Comparison of ENCODE assay signal across 7 mouse cellular contexts in the genomic region with DNA sequence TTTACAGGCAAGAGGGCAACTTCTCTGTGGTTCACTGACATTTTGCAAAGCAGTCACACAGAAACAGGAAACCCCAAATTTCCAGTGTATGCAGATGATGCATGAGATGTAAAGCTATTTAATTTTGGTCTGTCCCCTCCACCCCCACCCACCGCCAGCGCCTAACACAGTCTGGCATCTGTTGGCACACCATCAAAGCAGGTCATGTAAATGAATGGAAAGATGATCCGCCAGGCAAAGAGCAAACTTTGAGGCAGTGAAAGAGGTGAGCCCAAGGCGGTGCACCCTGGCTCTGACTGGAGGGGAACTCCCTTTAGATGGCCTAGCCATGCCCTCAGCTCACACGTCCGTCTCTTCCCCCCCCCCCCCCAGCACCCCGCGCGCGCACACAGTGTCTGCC. TPM values are rescaled to one million over a fixed set of nuclear protein-coding genes. Genes with fewer than 3 reads are reported as not detected.
A peak's percentile ranks its signal among the peaks of the same experiment; 100 is the strongest.
DNase-seq lines count a peak whose midpoint lies in the region; ATAC-seq and TF ChIP-seq lines count a peak whose summit lies in the region.

No protein-coding gene starts in this region.

- H3K4me1 ChIP-seq in hindbrain, embryonic 11.5 days (replicated peaks; ENCODE audit: control insufficient read depth, insufficient read depth, low read length): peaks cover 7% of the 10 kb centered on the region
- peaks cover 45% of the 10 kb centered on the region for H3K4me1 ChIP-seq in midbrain, embryonic 10.5 days
- peaks cover 3% of the 10 kb centered on the region; the same call in 1 of the 2 replicates for H3K4me1 ChIP-seq in cerebellum, adult 2 months (ENCODE audit: control insufficient read depth, insufficient read depth, low read length)

- H3K9ac ChIP-seq in hindbrain, embryonic 11.5 days (ENCODE audit: low read depth, low read length): no peak overlapping the region

- DNase-seq in 416B (ENCODE audit: low read depth): peak; percentile 27
- DNase-seq in hindbrain, embryonic 11.5 days (ENCODE audit: low spot score): peak; percentile 11
- no peak for DNase-seq in midbrain, embryonic 10.5 days (ENCODE audit: low spot score)
- DNase-seq in cerebellum, adult 2 months: no peak
- no peak for DNase-seq in frontal cortex, postnatal 36 days (ENCODE audit: low spot score in 2 of 2)
- no peak for DNase-seq in right cerebral cortex, postnatal 4 days

- no peak overlapping the region for H3K27ac ChIP-seq in hindbrain, embryonic 11.5 days (ENCODE audit: low read depth, low read length)
- H3K27ac ChIP-seq in midbrain, embryonic 10.5 days (replicated peaks): no peak overlapping the region; the same call in 1 of the 2 replicates
- H3K27ac ChIP-seq in cerebellum, adult 2 months (ENCODE audit: insufficient read depth, low read length): no peak overlapping the region

- TF ChIP-seq POLR2A in cerebellum, adult 2 months (IDR thresholded peaks at IDR 0.05; ENCODE audit: borderline replicate concordance, insufficient read depth, low read length): no peak

- H3K9me3 ChIP-seq in hindbrain, embryonic 11.5 days (ENCODE audit: control insufficient read depth, low read length): peaks cover 3% of the 10 kb centered on the region; the same call in 1 of the 2 replicates
- peaks cover 8% of the 10 kb centered on the region; the same call in 1 of the 2 replicates for H3K9me3 ChIP-seq in midbrain, embryonic 10.5 days (replicated peaks)

- no peaks in the 10 kb centered on the region for H3K36me3 ChIP-seq in hindbrain, embryonic 11.5 days (ENCODE audit: control insufficient read depth, insufficient read depth, low read length)
- no peaks in the 10 kb centered on the region for H3K36me3 ChIP-seq in midbrain, embryonic 10.5 days

- H3K4me3 ChIP-seq in hindbrain, embryonic 11.5 days (ENCODE audit: low read depth, low read length): peak overlapping the region; percentile 26
- H3K4me3 ChIP-seq in midbrain, embryonic 10.5 days: peak overlapping the region; percentile 53
- H3K4me3 ChIP-seq in cerebellum, adult 2 months (replicated peaks; ENCODE audit: insufficient read depth, low read depth, low read length): no peak overlapping the region

- no peak for TF ChIP-seq CTCF in cerebellum, adult 2 months (IDR thresholded peaks at IDR 0.05; ENCODE audit: borderline replicate concordance, insufficient read depth, low read depth, low read length)

- ATAC-seq in CD4-positive, CD25-positive, alpha-beta regulatory T cell, adult 4 months: peak; percentile 79
- no peak for ATAC-seq in hindbrain, embryonic 11.5 days (ENCODE audit: low FRiP score)

- 2% methylated on average over 9 of the region's 10 CpGs for WGBS in hindbrain, embryonic 11.5 days
- 1% methylated on average over 10 of the region's 10 CpGs for WGBS in midbrain, embryonic 10.5 days
- WGBS in cerebellum, adult 2 months: 6% methylated on average over 10 of the region's 10 CpGs

- H3K27me3 ChIP-seq in hindbrain, embryonic 11.5 days (ENCODE audit: control insufficient read depth, insufficient read depth, low read length): peaks cover 53% of the 10 kb centered on the region
- peaks cover 100% of the 10 kb centered on the region for H3K27me3 ChIP-seq in midbrain, embryonic 10.5 days (ENCODE audit: low read depth, poor library complexity, severe bottlenecking)
- peaks cover 2% of the 10 kb centered on the region; the same call in 1 of the 2 replicates for H3K27me3 ChIP-seq in cerebellum, adult 2 months (ENCODE audit: control insufficient read depth, insufficient read depth, low read length)

- peak overlapping the region; percentile 64 for H3K4me2 ChIP-seq in hindbrain, embryonic 11.5 days (replicated peaks; ENCODE audit: low read depth, low read length)

RNA-seq across cellular contexts. Expression of gene Gsx2, which starts 8.7 kb away (rescaled TPM):
- not detected for polyA plus RNA-seq in CD4-positive, CD25-positive, alpha-beta regulatory T cell, adult 4 months (2017; shearing (Covaris generic))
- 5.5 and 6.0 TPM in 2 replicates for polyA plus RNA-seq in hindbrain, embryonic 11.5 days (2014; fragmentation: Nextera tagmentation; extraction: Ambion mirVana)
- polyA plus RNA-seq in midbrain, embryonic 10.5 days (2016; fragmentation: Nextera tagmentation; extraction: Ambion mirVana): 2.5 and 3.4 TPM in 2 replicates
- polyA plus RNA-seq in cerebellum, adult 2 months (2012; rRNA removed): 0.10 TPM in 1 of 2 replicates, not detected in the other

RNA-seq across cellular contexts. Expression of gene Chic2, which starts 22.1 kb away (rescaled TPM):
- 1 to 10 TPM; 7.2 to 9.1 TPM for polyA plus RNA-seq in CD4-positive, CD25-positive, alpha-beta regulatory T cell, adult 4 months (2017; shearing (Covaris generic))
- polyA plus RNA-seq in hindbrain, embryonic 11.5 days (2014; fragmentation: Nextera tagmentation; extraction: Ambion mirVana): 50.9 and 52.3 TPM in 2 replicates
- 26.8 and 28.5 TPM in 2 replicates for polyA plus RNA-seq in midbrain, embryonic 10.5 days (2016; fragmentation: Nextera tagmentation; extraction: Ambion mirVana)
- 16.5 and 16.6 TPM in 2 replicates for polyA plus RNA-seq in cerebellum, adult 2 months (2012; rRNA removed)

Comparison
In these comparisons a context has a peak if more than half of its experiments do, and no peak if none do; other contexts are left out.
1. DNase-seq: peak in 416B (single experiment) and hindbrain, embryonic 11.5 days (single experiment); none in midbrain, embryonic 10.5 days (single experiment), cerebellum, adult 2 months (0 of 2), frontal cortex, postnatal 36 days (0 of 2) and right cerebral cortex, postnatal 4 days (single experiment).